Mouse (Mus musculus) heart, postnatal 0 days (tissue): ENCODE measurements around the gene Gm20721.

Experiments
- CTCF ChIP-seq: IDR thresholded peaks from 2 replicates; pipeline ENCODE4 v1.5.1; 2016; ENCODE audit warnings: antibody characterized with exemption, control low read depth, low read depth
- EP300 ChIP-seq: IDR thresholded peaks from 2 replicates; pipeline ENCODE4 v1.6.1; 2016; ENCODE audit warnings: antibody characterized with exemption, low read depth

- TF ChIP-seq CTCF (no peak; the same call in 1 of the 2 replicates), EP300 (no peak)
These were observed 17.4 kb downstream of the Gm20721 start for GRCm38 (mm10) chr2:174328926-174329662.
